Mouse (Mus musculus): Measurements from ENCODE around the gene Naa10. TPM values are rescaled to one million over a fixed set of nuclear protein-coding genes. Genes with fewer than 3 reads are reported as not detected.

The Naa10 gene
- total RNA-seq (2021) (10 to 100 TPM; 69.6 to 93.8 TPM), polyA plus RNA-seq (2012; rRNA removed) (53.6 and 56.1 TPM in 2 replicates)
- long read RNA-seq, transcript Naa10-201 (8 exons, 962 nt) = minor isoform, 9 of 69 reads
- long read RNA-seq, transcript Naa10-203 (8 exons, 979 nt) = minor isoform, 7 of 69 reads
- long read RNA-seq, transcript Naa10-204 (8 exons, 1,031 nt) = major isoform, 46 of 69 reads
- long read RNA-seq, partial matches to known transcripts = 2 of 69 reads
- long read RNA-seq, other reads (novel, unspliced or antisense) = 5 of 69 reads

DNA sequence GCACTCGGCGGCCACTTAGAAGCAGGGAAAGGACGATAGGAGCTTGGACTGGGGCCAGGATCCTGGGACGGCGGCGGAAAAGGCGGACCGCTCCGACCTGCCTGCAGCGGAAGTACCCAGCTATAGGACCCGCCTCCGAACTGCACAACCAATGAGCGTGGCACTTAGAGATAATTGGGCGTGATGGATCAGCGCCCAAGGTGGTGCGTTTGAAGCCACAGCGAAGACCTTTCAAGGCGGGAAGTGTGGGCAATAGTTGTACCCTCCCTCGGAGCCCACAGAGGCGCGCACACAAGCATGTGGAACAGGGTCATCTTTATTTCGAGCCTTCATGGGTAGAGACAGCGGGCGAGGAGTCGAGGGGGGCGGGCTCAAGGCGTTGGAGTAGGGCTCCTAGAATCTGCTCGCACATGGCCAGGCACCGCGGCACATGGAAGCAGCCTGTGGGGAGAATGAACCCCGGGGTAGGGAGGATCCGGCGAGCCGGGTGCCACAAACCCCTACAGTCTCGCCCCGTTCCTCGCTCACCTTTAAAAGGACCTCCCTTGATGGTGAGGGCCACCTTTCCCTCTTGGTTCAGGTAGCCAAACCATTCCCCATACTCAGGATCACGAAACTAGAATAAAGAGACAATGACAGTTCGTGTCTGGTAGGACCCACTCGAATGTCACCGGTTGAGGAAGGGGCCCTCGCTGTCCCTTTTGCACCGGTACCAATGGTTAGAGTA lies at the start of gene Naa10, which contains the start of gene Arhgap4:
TSS of gene Naa10 (minus strand) at position 122 of the 727 bp plus-strand sequence.
TSS of gene Arhgap4 (minus strand) at position 48 of the 727 bp plus-strand sequence.
- peak; percentile 93 for DNase-seq

DNA sequence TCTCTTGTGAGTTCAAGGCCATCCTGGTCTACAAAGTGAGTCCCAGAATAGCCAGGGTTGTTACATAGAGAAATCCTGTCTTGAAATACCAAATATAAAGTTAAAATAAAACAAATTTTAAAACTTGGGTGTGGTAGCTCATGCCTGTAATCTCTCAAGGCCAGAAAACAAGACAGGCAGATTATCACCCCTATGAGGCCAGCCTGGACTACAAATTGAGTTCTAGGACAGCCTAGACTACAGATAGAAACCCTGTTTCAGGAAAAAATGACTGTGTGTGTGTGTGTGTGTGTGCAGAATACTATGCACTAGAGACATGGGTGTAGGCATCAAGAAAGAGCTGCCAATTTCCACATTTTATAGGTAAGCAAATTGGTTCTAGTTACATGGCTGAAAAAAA lies 49.0 kb upstream of the Naa10 start:
- DNase-seq = no peak

DNA sequence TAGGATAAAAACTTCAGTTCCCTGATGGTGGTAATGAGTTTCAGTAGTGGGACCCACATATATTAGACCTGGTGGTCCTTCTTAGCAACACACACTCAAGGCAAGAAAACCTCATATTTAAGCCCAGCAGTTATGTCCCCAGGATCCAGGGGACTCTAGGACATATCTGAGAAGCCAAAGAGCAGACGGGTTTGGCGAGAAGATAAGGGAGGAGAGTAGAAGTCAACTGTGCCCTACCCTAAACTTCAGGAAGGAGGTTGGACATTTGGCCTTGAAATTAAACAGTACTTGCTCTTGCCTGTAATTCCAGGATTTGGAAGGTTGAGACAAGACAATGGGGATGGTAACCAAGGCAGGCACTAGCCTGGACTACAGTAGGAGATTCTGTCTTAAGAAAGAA lies 48.0 kb upstream of the Naa10 start:
- DNase-seq = no peak

DNA sequence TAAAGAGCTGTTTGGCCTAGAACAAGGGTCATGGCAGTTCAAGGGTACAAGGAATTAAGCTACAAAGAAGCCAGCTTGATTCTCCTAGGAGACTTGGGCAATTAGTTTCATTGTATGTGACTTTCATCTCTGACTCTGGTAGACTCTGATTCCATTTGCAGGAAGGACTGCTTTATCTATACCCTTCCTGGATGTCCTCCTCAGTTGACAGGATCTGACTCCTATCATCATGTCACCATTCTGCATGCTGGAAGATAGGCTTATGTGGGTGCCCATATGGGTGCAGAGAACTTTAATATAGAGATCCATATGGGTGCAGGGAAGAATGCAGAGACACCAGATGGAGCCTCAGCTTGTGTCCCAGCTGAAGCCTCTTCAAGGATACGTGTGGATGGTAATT lies 47.4 kb upstream of the Naa10 start:
- no peak for DNase-seq

DNA sequence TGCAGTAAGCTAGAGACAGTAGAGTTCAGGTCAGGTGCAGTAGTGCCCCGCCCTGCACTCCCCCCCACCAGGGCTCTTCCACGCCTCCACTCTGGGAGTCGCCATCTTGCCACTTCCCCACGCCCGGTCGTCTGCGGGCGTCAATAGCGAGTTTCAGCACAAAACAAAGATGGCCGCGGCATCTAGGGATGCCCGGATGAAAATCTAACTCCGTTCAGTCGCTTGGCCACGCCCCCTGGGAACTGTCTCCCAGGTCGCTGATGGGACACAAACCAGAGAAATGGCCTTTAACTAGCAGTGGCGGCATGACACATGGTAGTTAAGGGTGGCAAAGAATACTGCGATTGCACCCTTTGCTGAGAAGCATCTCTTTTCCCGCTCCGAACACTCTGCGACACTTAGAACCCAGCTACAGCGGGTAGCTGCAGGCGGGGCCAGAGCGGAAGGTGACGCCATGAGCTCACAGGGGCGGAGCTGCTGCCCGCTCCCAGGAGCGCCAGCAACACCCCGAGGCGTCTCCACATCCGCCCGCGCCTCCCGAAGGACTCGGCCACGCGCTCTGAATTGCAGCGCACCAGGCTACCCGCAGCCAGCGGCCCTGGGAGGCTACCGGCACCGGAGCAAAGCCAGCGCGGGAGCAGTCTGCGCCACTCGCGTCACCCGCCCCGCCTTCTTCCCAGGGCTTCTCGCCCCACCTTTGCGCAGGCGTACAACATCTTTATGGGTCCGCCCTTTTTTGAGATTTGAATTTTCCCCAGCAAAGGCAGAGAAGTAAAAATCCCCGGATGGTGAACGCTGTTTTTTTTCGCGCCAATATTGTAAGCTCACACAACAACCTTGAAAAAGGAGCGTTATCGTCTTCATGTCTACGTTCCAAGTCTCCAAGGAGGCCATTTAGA lies 45.7 kb upstream of the Naa10 start:
- peak; percentile 91 for DNase-seq

DNA sequence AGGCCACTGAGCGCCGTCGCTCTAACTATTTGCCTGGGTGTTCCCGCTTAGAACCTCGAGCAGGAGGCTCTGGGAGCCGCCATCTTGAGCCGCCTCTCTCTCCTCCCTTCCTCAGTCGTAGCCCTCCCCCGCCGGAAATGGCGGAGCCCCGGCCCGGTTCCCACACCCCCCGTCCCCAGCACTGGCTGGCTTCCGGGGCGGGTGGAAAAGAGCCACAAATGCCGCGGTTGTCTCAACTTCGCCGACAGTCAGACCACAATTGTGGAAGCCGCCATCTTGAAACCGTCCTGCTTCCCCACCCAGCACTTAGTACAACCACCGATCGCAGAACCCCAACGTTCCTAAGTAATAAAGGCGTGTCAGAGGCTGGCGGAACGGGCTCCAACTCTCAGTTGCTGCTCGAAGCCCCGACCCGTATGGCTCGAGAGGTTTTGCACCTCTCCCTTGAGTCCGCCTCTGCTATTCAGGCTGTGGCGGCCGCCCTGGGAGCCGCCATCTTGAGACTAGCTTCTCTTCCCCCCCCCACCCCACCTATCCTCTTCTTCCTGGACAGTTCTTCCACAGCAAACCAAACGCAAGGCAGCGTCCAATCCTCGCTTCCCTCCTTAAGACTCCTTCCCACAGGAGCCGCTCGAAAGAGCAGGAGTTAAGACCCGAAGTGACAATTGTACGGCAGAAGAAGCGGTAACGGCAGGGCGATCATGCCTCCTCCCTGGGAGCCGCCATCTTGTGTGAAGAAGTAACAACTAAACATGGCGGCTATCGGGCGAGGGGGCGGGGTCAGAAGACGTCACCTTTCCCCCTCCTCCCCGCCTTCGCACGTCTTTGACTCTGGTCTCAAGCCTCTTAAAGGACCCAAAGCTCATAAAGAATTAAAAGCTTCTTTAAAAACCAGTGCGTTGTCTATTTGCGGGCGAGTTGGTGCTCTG lies 44.8 kb upstream of the Naa10 start, which contains the start of gene Hcfc1:
TSS of gene Hcfc1 (minus strand) at position 110 of the 929 bp plus-strand sequence.
- DNase-seq = peak; percentile 93

DNA sequence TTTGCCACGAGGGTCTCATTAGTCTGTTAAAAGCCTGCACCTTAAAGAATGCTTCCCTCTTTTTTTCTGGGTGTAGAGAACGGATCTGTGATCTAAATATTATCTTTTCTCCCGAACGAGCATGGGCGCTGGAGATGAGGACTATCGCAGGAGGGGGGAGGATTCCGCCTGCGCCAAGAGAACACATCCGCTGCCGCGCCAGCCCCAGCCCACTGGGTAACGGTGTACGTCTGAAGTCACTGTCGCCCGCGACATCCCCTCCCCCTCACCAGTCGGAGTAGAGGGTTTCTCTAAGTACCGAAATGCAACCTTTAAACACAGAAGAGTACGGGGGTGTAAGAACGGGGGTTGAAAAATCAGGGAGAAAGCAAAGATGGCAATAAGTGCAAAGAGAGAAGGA lies 43.6 kb upstream of the Naa10 start:
- DNase-seq = peak; percentile 64

DNA sequence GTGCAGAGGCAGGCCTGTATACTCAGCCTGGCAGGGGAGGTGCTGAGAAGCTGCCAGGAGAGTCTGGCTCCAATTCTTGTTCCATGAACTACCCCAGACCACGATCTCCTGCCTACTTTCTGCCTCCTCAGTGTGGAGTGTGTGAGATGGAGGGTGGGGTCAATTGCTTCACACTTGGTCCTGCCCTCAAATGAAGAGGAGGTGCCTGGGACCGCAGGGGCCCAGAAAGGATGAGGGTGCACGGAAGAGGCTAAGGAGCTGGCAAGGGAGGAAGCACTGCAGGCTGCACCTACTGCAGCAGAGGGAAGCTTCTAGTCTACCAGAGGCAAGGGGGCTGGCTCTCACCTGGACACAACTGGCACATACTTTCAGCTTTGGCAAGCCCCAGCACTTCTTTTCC lies 42.6 kb upstream of the Naa10 start:
- peak; percentile 25 for DNase-seq

DNA sequence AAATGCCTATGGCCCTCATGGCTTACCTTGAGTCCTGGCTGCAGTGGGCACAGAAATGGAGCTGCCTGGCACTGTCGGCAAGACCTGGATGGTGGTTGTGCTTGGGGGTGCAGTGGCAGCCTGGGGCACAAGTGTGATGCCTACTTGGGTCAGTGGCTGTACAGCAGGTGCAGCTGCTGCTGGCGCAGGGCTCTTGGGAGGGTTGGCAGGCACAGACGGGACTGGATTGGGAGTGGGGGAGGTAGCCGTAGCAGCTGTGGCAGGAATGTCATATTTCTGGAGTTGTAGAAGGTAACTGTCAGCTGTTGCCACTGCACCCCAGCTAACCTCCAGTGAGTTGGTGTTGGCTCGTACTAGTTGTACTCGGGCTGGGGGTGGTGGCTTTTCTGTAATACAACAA lies 33.2 kb upstream of the Naa10 start:
- DNase-seq = no peak

DNA sequence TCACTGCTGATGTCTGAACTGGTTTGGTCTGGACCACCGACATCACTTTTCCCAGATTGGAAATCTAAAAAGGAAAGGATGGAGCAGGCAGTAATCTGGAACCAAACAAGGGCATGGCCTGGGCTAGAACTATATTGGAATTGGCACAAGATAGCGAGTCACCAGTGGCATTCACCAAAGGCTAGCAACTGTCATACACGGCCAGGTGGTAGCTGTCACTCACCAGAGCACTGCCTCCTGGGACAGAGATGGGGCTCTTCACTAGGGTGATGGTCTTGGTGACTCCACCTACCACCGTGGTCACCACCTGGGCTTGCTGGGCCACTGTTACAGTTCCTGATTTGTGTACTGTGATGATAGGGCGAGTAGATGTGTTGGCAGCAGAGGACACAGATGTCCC lies 30.9 kb upstream of the Naa10 start:
- no peak for DNase-seq

DNA sequence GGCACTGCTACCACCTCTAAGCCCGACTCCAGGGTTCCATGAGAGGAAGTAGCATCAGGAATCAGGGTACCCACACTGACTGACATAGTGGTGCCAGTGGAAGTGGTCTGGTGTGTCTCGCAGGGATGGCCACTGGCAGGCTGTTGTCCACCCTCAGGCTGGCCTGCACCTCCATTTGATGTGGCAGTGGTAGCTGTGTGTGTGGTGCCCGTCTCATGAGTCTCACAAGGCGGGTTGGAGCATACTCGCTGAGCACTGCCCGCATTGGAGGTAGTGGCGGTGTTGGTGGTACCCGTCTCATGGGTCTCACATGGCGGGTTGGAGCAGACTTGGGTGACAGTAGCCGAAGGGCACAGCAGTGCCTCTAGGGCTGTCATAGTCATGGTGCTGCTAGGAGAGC lies 27.6 kb upstream of the Naa10 start:
- no peak for DNase-seq

GRCm38 (mm10) chrX:73948647-73949046 lies 26.9 kb upstream of the Naa10 start:
- DNase-seq = peak; percentile 41

DNA sequence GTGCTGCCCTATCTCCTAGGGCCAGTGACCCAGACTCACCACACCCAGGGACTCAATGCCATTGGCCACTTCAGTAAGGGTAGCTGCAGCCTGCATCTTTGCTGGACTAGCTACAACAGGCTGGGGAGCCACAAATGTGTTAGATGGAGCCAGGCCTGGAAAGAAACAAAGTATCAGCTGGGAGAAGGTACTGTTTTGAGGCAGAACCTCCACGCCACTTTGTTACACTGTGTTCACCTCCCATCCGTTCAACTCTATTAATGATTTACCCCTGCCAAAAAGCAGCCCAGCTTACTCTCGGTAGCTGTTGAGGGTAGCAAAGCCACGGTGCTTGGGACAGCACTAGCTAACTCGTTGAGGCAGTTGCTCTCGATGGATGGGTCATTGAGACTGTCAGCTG lies 25.2 kb upstream of the Naa10 start:
- no peak for DNase-seq

- DNase-seq = no peak
Observed at GRCm38 (mm10) chrX:73942294-73942693, 20.6 kb upstream of the Naa10 start.

DNA sequence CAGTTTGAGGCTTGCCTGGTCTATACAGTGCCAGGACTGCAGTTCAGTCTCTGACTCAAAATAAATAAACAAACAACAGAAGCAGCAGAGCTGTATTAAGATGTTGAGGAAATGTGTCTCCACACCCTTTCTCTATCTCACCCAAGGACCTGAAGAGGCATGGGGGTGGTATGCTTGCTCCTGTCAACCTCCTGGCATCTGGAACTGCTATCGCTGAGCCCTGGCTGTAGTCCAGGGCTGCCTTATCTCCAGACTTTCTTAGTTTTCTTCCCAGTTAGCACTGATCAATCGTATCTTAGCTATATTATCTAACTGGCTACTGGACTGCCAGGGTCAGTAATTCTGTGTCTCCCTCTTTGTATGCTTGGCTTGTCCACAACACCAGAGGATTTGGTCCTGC lies 20.1 kb upstream of the Naa10 start:
- DNase-seq = no peak

GRCm38 (mm10) chrX:73931871-73932270 lies 10.1 kb upstream of the Naa10 start:
- DNase-seq = no peak

GRCm38 (mm10) chrX:73930402-73931062 lies 8.8 kb upstream of the Naa10 start, which contains the start of gene Renbp:
TSS of gene Renbp (minus strand) at chrX:73930850.
- DNase-seq = peak; percentile 71

DNA sequence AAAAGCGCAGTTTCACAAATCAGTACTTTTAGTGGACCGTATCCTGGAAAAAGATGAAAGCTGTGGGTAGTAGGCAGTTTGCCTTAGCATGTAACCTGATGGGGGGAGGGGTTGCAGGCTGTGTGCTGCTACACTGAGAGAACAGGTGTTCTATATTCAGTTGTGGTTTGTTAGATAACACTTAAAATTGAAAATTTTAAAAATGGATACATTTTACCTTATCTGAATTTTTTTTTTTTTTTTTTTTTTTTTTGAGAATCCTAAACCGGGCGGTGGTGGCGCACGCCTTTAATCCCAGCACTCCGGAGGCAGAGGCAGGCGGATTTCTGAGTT lies 772 bp upstream of the Naa10 start:
- no peak for DNase-seq

GRCm38 (mm10) chrX:73921285-73921822 lies 390 bp downstream of the Naa10 start:
- no peak for DNase-seq

DNA sequence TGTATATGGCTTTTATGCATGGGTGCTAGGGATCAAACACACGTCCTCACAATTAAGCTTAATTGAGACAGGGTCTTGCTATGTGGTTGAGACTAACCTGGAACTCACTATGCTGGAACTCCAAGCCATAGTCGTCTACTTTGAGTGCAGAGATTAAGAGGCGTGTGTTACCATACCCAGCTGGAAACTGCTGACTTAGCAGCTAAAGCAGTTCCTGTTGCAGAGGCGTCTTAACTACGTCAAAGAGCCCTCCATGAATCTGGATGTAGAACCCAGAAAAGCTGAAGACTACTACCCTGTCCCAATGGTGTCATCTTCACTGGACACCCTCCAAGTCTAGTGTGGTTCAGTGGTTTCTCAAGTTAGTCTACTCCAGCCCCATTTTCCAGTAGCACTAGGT lies 3.1 kb downstream of the Naa10 start:
- no peak for DNase-seq

DNA sequence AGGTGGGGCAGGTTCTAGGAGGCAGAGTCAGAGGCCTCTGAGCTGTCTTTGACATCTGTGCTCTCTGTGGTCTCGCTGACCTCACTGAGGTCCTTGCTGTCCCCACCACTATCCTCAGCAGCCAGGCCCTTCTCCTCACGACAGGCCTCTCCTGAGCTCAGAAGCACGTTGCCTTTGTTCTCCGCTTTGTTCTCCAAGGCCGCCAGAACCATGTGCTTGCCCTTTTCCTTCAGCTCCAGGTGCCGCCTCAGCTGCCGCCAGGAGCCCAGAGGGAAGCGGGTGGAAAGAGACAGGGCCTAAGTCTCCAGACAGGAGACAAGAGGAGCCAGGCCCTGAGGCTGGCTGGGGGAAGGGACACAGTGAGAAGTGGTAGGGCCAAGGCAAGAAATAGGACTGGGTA lies 4.8 kb downstream of the Naa10 start:
- peak; percentile 14 for DNase-seq

Data from adrenal gland, adult 2 months (tissue).